Mouse (Mus musculus) lung, adult 2 months (tissue): ENCODE data around the gene Fam168a.

Experiments used
- CTCF ChIP-seq: fragments of 200-500 bp; IDR thresholded peaks from 2 replicates; pipeline ENCODE4 v1.5.1; 2011; ENCODE audit warnings: mild to moderate bottlenecking, low read length, control low read depth; ENCODE audit not compliant: insufficient read depth
- POLR2A ChIP-seq: fragments of 200-500 bp; IDR thresholded peaks from 2 replicates; pipeline ENCODE4 v1.6.1; 2011; ENCODE audit warnings: low read depth, mild to moderate bottlenecking, control low read depth, low read length, borderline replicate concordance; ENCODE audit errors: extremely low read depth

GRCm38 (mm10) chr7:100662231-100662630, 44.2 kb upstream of the Fam168a start, which contains the start of gene Plekhb1:
- TF ChIP-seq POLR2A, result no peak
- no peak for TF ChIP-seq CTCF
